Mouse (Mus musculus) heart, postnatal 4 days (tissue): Measurements from ENCODE around the gene Spred2. TPM values are rescaled to one million over a fixed set of nuclear protein-coding genes. Genes with fewer than 3 reads are reported as not detected.
"Not testable (repeated sequence)": the region's sequence is repeated elsewhere in the genome, so short reads cannot be mapped to it uniquely, and the experiment has no call there.

Source experiments
- DNase-seq: peaks from one replicate; pipeline ENCODE4 v3.0.0; 2021
- total RNA-seq, 2 experiments: library from RNA; stranded (reverse); gene quantifications; 2 replicates each; pipeline ENCODE4 v1.2.3; 2021

Spred2 gene
- total RNA-seq, 2 experiments from 2014 or later, result 27.9 to 28.2 TPM

DNA sequence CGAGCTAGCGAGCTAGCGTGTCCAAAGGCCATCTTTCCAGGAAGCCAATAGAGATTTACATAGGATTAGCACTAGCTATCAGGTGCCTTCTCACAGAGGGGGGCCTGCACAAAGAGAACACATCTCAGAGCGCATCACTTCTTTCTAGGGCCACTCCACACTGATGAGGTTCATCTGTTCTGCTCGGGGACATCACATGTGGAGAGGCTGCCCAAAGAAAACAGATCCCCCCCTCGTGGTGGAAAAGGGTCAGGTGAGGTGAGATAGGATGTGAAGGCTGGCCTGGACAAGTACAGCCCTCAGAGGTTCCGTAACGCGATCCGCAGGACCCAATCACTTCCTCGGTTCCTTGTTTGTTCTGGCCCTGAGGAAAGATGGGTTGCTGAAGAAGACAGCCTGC is 101.7 kb downstream of the Spred2 start:
- DNase-seq, result peak; percentile 30

GRCm38 (mm10) chr11:20027719-20028118 is 103.5 kb downstream of the Spred2 start:
- no peak for DNase-seq

GRCm38 (mm10) chr11:20028396-20028795 is 104.2 kb downstream of the Spred2 start:
- DNase-seq, result no peak

- no peak for DNase-seq
Observed at GRCm38 (mm10) chr11:20029014-20029413, 104.8 kb downstream of the Spred2 start.

GRCm38 (mm10) chr11:20030973-20031372 is 106.8 kb downstream of the Spred2 start:
- not testable (repeated sequence) for DNase-seq

DNA sequence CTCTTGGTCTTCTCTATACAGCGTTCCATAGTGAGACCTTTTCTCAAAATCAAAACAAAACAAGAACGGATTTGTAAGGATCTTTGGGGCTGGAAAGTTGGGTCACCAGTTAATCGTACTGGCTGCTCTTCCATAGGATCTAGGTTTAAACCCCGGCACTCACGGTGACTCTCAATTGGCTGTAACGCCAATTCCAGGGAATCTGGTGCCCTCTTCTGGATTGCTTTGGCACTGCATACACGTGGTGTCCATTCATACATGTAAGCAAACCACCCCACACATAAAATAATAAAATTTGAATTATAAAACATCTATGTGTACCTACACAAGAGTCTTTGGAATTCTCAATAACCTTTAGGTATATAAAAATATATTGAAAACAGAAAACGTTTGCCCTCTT is 107.4 kb downstream of the Spred2 start:
- peak; percentile 62 for DNase-seq

DNA sequence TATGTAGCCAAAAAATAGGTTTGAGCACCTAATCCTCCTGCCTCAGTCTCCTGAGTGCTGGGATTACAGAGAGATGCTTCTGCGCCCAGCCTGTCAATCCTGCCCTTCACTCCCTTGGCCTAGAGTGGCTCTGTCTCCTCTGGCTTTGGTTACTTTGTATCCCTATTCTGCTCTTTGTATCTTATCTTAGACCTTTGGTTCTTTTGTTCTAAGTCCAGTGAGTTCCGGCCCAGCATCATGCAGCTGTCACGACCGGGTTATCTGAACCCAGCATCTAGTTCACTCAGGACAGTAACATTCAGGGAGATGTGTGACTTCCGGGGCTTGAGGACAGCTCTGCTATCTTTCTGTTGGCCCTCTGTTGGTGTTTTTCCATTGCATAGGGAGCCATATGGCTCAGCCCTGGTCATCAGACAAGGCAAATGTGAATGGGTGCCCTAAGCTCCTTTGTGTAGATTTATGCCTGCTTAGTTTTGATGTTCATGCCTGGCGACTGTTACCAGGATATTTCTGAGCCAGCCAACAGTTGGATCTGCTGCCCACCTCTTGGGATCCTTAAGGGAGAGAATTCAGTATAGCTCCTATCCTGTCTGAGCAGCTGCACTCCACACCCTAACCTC is 109.5 kb downstream of the Spred2 start:
- DNase-seq, result no peak

DNA sequence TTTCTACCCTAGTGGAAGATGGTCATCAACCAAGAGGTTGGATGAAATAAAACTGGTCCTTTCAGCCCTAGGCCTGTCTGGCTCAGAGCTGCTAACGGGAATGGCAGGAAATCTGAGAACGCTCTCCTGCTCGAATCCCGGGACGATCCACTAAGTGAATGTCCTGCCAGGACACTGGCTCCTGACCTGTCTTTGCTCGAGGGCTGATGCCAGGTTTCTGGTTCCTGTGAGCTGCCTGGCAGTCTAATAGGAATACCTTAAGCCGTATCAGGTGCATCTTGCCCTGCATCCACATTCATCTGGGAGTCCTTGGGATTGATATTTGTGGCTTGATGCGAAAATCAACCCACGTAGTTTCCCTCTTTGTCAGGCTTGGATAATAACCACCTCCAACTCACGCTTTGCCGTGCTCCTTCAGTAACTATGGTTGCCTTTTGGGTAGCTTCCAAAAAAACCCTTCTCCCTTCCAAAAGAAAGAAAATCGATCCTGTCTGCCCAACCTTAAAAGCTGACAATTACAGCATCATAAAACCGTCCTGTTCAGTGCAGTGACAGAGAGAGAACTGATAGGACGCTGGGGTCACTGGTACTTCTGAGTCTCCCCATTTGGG is 110.3 kb downstream of the Spred2 start:
- no peak for DNase-seq

GRCm38 (mm10) chr11:20035343-20035928 is 111.3 kb downstream of the Spred2 start:
- no peak for DNase-seq

DNA sequence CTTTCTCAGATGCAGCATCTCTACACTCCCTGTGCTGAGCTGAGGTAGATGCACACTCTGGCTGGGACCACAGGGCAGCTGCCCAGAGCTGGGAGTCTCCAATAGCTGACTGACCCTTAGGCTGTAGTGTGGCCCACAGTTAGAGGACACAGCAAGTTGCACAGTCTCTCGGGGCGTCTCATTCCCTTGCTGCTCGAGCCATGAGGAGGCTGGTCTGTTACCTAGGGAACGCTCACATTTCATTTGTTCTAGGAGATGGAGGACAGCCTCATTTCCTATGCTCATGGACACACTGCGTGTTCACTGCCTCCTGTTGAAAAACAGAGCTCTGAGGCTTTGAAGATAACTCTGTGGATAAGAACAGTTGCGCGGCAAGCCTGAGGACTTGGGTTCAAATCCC is 111.8 kb downstream of the Spred2 start:
- no peak for DNase-seq

DNA sequence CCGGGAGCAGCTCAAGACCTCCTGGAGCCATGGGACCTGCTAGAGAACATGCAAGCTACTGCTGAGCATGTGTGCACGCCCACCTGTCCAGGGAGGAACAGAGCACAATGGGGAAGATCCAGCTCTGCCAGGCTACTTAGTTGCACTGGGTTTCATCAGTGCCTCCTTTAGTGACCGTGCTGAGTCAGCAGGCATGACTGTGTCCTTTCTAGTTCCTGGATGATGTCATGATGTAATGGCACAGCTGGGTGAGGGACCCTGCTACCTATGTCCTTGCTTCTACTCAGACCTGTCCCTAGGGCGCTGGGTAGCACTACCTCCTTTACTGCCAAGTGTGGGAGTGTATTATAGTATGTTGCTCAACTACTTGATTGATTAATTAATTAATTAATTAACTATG is 113.6 kb downstream of the Spred2 start:
- no peak for DNase-seq

DNA sequence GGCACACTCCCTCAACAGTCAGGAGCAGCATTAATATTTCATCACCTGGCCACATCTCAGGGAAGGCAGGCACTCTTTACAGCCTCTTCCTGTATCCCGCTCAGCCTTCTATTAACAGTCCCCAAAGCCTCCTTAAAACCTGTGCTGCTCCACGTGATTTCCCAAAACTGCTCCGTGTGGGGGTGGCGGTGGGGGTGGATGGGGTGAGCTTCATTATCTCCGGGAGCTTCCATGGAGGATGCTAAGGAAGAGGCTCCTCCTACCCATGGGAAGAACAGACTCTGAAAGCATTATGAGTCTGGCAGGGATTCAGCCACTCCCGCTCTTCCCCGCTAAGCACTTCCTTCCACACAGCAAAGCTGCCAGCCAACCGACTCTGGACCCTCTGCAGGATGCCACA is 114.5 kb downstream of the Spred2 start:
- peak; percentile 12 for DNase-seq

- DNase-seq, result no peak
Observed at GRCm38 (mm10) chr11:20041164-20041920, 117.2 kb downstream of the Spred2 start.

DNA sequence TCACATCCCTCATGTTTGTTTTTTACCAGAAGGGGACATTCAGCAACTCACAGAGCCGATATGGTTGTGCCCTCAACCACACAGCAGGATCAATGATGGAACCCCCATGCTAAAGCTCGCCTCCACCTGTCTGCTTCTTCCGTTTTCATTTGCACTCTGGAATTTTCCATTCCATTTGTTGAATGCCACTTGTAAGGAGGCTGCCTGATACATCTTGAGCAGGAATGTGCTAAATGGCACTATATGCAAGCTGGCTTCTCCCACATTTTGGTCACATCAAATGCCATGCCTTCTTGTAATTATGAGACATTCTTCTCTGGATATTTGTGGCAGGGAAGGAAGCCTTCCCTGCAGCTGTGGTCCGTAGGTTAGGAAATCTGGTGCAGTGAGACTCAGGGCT is 117.9 kb downstream of the Spred2 start:
- no peak for DNase-seq

GRCm38 (mm10) chr11:20043256-20043655 is 119.1 kb downstream of the Spred2 start:
- no peak for DNase-seq

DNA sequence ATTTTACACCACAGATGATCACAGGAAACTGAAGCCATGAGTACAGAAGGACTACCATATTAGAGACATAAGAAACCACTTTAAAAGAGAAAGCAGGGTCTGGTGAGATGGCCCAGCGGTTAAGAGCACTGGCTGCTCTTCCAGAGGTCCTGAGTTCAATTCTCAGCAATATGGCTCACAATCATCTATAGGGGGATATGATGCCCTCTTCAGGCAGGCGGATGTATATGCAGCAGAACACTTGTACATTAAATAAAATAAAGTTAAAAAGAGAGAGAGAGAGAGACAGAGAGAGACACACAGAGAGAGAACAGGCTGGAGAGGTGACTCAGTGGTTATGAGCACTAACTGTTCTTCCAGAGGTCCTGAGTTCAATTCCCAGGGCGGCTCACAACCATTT is 121.4 kb downstream of the Spred2 start:
- no peak for DNase-seq

DNA sequence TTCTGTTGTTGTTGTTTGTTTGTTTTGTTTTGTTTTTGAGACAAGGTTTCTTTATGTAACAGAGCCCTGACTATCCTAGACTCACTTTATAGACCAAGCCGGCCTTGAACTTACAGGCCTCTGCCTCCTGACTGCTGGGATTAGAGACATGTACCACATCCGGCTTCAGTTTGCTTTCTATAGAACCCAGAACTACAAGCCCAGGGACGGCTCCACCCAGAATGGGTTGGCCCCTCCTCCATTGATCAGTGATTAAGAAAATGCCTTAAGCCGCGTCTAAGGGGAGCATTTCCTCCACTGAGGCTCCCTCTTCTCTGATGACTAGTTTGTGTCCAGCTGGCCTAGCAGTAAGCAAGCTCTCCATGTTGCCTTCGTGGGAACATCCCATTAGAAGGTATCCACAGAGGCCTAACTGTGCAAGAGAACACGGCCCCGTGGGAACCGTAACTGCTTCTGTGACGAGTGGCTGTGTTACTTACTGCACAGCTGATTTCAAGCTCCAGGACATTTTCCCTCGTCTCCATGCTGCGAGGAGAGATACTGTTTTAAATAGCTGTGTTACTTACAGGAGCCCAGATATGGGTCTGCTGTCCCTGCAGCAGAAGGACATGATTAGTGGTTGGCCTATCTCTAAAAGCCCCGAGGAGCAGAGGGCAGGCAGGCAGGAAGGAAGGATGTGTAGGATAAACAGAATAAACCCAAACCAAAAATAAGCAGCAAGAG is 128.8 kb downstream of the Spred2 start:
- no peak for DNase-seq

DNA sequence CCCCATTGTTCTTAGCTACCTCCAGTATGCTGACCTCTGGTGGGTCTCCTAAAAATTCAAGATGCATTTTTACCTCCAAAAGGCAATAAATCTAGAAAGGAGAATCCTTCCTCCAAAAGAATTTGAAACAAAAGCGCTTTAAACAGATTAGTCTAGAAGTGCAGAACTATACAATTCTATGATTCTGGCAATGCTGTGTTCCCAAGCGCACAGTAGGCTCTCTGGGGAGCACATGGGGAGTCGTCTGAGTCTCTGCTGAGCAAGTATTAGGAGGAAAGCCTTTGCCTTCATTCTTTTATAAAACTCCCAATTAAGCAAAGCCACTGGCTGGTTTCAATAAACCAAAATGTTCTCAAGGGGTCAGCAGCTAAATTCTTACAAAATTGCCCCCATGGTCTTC is 129.8 kb downstream of the Spred2 start:
- no peak for DNase-seq

GRCm38 (mm10) chr11:20054617-20055016 is 130.4 kb downstream of the Spred2 start:
- no peak for DNase-seq

DNA sequence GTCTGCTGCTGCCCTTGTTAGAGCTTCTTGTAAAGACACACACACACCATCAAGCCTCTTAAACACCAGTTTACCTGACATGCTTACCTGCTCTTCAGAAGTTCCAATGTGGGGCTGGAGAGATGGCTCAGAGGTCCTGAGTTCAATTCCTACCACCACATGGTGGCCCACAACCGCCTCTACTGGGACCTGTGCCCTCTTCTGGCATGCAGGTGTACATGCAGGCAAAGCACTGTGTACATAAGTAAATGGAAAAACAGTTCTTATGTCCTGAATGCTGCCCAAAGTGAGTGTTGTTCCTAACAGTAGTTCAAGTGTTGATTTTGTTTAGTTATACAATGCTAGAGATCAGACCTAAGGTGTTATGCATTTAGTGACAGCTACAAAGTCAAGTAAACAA is 132.0 kb downstream of the Spred2 start:
- no peak for DNase-seq

- no peak for DNase-seq
Observed at GRCm38 (mm10) chr11:20057429-20057828, 133.3 kb downstream of the Spred2 start.

- DNase-seq, result no peak
Observed at GRCm38 (mm10) chr11:20059736-20060135, 135.6 kb downstream of the Spred2 start.

GRCm38 (mm10) chr11:20062801-20063200 is 138.6 kb downstream of the Spred2 start:
- not testable (repeated sequence) for DNase-seq
